Mouse (Mus musculus): ENCODE measurements around the gene Acer1. TPM values are rescaled to one million over a fixed set of nuclear protein-coding genes. Genes with fewer than 3 reads are reported as not detected.

Gene Acer1
- polyA plus RNA-seq, 1 experiment: not detected

- H3K4me1 ChIP-seq (ENCODE audit: control insufficient read depth, insufficient read depth, insufficient read length, low read length): no peaks in the 10 kb centered on the region
- peak within 1 kb of the TSS; percentile 7; the same call in 1 of the 2 replicates for H3K27ac ChIP-seq (replicated peaks; ENCODE audit: low read depth, low read length)
Measured at GRCm38 (mm10) chr17:56997029-56997667, 15.2 kb upstream of the Acer1 start, which contains the start of gene Alkbh7. TSS of gene Alkbh7 (plus strand) at chr17:56997339.

GRCm38 (mm10) chr17:56996506-56996905, 14.6 kb upstream of the Acer1 start:
- no peaks in the 10 kb centered on the region for H3K4me1 ChIP-seq (ENCODE audit: control insufficient read depth, insufficient read depth, insufficient read length, low read length)
- H3K4me3 ChIP-seq (ENCODE audit: insufficient read depth, low read depth, low read length): no peak overlapping the region
- peak overlapping the region; percentile 7; the same call in 1 of the 2 replicates for H3K27ac ChIP-seq (replicated peaks; ENCODE audit: low read depth, low read length)

More at GRCm38 (mm10) chr17:56997029-56997667, 15.2 kb upstream of the Acer1 start, which contains the start of gene Alkbh7:
- peak within 1 kb of the TSS; percentile 81 for H3K4me3 ChIP-seq (ENCODE audit: insufficient read depth, low read depth, low read length)

GRCm38 (mm10) chr17:56995046-56995445, 13.1 kb upstream of the Acer1 start:
- Histone ChIP-seq H3K4me1 (ENCODE audit: control insufficient read depth, insufficient read depth, insufficient read length, low read length) (0 out of 2 replicates have a peak, but pooled peaks cover 5% of the 10 kb centered on the region), H3K4me3 (ENCODE audit: insufficient read depth, low read depth, low read length) (no peak overlapping the region), H3K27ac (replicated peaks; ENCODE audit: low read depth, low read length) (no peak overlapping the region)

GRCm38 (mm10) chr17:56990966-56991365, 9.0 kb upstream of the Acer1 start:
- no peak overlapping the region for H3K27ac ChIP-seq (replicated peaks; ENCODE audit: low read depth, low read length)
- 0 out of 2 replicates have a peak, but pooled peaks cover 5% of the 10 kb centered on the region for H3K4me1 ChIP-seq (ENCODE audit: control insufficient read depth, insufficient read depth, insufficient read length, low read length)
- H3K4me3 ChIP-seq (ENCODE audit: insufficient read depth, low read depth, low read length): peak overlapping the region; percentile 87

GRCm38 (mm10) chr17:56990115-56990746, 8.3 kb upstream of the Acer1 start, which contains the start of gene Clpp:
TSS of gene Clpp (plus strand) at chr17:56990305.
- Histone ChIP-seq H3K4me3 (ENCODE audit: insufficient read depth, low read depth, low read length) (peak within 1 kb of the TSS; percentile 87), H3K27ac (replicated peaks; ENCODE audit: low read depth, low read length) (peak within 1 kb of the TSS; percentile 77), H3K4me1 (ENCODE audit: control insufficient read depth, insufficient read depth, insufficient read length, low read length) (0 out of 2 replicates have a peak, but pooled peaks cover 5% of the 10 kb centered on the region)

- H3K4me3 ChIP-seq (ENCODE audit: insufficient read depth, low read depth, low read length): peak overlapping the region; percentile 77
- H3K27ac ChIP-seq (replicated peaks; ENCODE audit: low read depth, low read length): peak overlapping the region; percentile 34; the same call in 1 of the 2 replicates
- 0 out of 2 replicates have a peak, but pooled peaks cover 5% of the 10 kb centered on the region for H3K4me1 ChIP-seq (ENCODE audit: control insufficient read depth, insufficient read depth, insufficient read length, low read length)
Measured at GRCm38 (mm10) chr17:56989467-56990114, 7.7 kb upstream of the Acer1 start.

GRCm38 (mm10) chr17:56988921-56989430, 7.0 kb upstream of the Acer1 start:
- H3K27ac ChIP-seq (replicated peaks; ENCODE audit: low read depth, low read length): no peak overlapping the region
- H3K4me3 ChIP-seq (ENCODE audit: insufficient read depth, low read depth, low read length): no peak overlapping the region
- H3K4me1 ChIP-seq (ENCODE audit: control insufficient read depth, insufficient read depth, insufficient read length, low read length): 0 out of 2 replicates have a peak, but pooled peaks cover 5% of the 10 kb centered on the region

- H3K4me3 ChIP-seq (ENCODE audit: insufficient read depth, low read depth, low read length): no peak overlapping the region
- H3K4me1 ChIP-seq (ENCODE audit: control insufficient read depth, insufficient read depth, insufficient read length, low read length): 0 out of 2 replicates have a peak, but pooled peaks cover 5% of the 10 kb centered on the region
- H3K27ac ChIP-seq (replicated peaks; ENCODE audit: low read depth, low read length): no peak overlapping the region
Measured at GRCm38 (mm10) chr17:56988441-56988840, 6.5 kb upstream of the Acer1 start.

GRCm38 (mm10) chr17:56986105-56986805, 4.3 kb upstream of the Acer1 start:
- Histone ChIP-seq H3K4me1 (ENCODE audit: control insufficient read depth, insufficient read depth, insufficient read length, low read length) (0 out of 2 replicates have a peak, but pooled peaks cover 5% of the 10 kb centered on the region), H3K27ac (replicated peaks; ENCODE audit: low read depth, low read length) (no peak overlapping the region), H3K4me3 (ENCODE audit: insufficient read depth, low read depth, low read length) (no peak overlapping the region)

- no peak overlapping the region for H3K27ac ChIP-seq (replicated peaks; ENCODE audit: low read depth, low read length)
- H3K4me1 ChIP-seq (ENCODE audit: control insufficient read depth, insufficient read depth, insufficient read length, low read length): no peaks in the 10 kb centered on the region
- H3K4me3 ChIP-seq (ENCODE audit: insufficient read depth, low read depth, low read length): no peak overlapping the region
Measured at GRCm38 (mm10) chr17:56985656-56986055, 3.7 kb upstream of the Acer1 start.

- H3K27ac ChIP-seq (replicated peaks; ENCODE audit: low read depth, low read length): no peak overlapping the region
- H3K4me1 ChIP-seq (ENCODE audit: control insufficient read depth, insufficient read depth, insufficient read length, low read length): no peaks in the 10 kb centered on the region
- H3K4me3 ChIP-seq (ENCODE audit: insufficient read depth, low read depth, low read length): no peak overlapping the region
Measured at GRCm38 (mm10) chr17:56984886-56985285, 3.0 kb upstream of the Acer1 start.

- no peak overlapping the region for H3K4me3 ChIP-seq (ENCODE audit: insufficient read depth, low read depth, low read length)
- no peaks in the 10 kb centered on the region for H3K4me1 ChIP-seq (ENCODE audit: control insufficient read depth, insufficient read depth, insufficient read length, low read length)
- H3K27ac ChIP-seq (replicated peaks; ENCODE audit: low read depth, low read length): no peak overlapping the region
Measured at GRCm38 (mm10) chr17:56981049-56981448, 877 bp downstream of the Acer1 start.

- Histone ChIP-seq H3K4me1 (ENCODE audit: control insufficient read depth, insufficient read depth, insufficient read length, low read length) (no peaks in the 10 kb centered on the region), H3K4me3 (ENCODE audit: insufficient read depth, low read depth, low read length) (no peak overlapping the region)
Measured at GRCm38 (mm10) chr17:56979524-56979923, 2.4 kb downstream of the Acer1 start.

GRCm38 (mm10) chr17:56976531-56977390, 5.2 kb downstream of the Acer1 start:
- H3K27ac ChIP-seq (replicated peaks; ENCODE audit: low read depth, low read length): no peak overlapping the region
- no peak overlapping the region for H3K4me3 ChIP-seq (ENCODE audit: insufficient read depth, low read depth, low read length)
- H3K4me1 ChIP-seq (ENCODE audit: control insufficient read depth, insufficient read depth, insufficient read length, low read length): no peaks in the 10 kb centered on the region

More at GRCm38 (mm10) chr17:56979524-56979923, 2.4 kb downstream of the Acer1 start:
- H3K27ac ChIP-seq (replicated peaks; ENCODE audit: low read depth, low read length): no peak overlapping the region

Data from brown adipose tissue, adult 24 weeks (tissue).